Mouse (Mus musculus) CH12.LX (cell line): ENCODE data around the gene Cyth3. TPM values are rescaled to one million over a fixed set of nuclear protein-coding genes. Genes with fewer than 3 reads are reported as not detected.

Experiments
- DNase-seq: peaks from one replicate; pipeline ENCODE4 v3.0.0-alpha.2; 2013; ENCODE audit errors: extremely low read depth
- H3K27ac ChIP-seq: 2 replicates; pipeline ENCODE4 v1.5.1; 2012; ENCODE audit warnings: low read depth, mild to moderate bottlenecking, control low read depth, moderate library complexity; ENCODE audit not compliant: insufficient read depth
- H3K27me3 ChIP-seq: replicated peaks from 2 replicates; pipeline ENCODE3; 2012; ENCODE audit warnings: inconsistent platforms
- H3K36me3 ChIP-seq, 2 experiments: replicated peaks in 1 of 2; 2 replicates each; pipeline versions ENCODE3 to v1.6.1; 2012; ENCODE audit warnings: inconsistent platforms in 1 of 2, low read length in 1 of 2, mild to moderate bottlenecking in 1 of 2, mixed read lengths in 1 of 2, moderate library complexity in 1 of 2; ENCODE audit not compliant: control insufficient read depth in 1 of 2, insufficient read depth in 1 of 2
- H3K4me1 ChIP-seq, 2 experiments: 2 replicates each; pipeline ENCODE4 v1.6.1; 2012; ENCODE audit warnings: inconsistent platforms in 1 of 2, moderate library complexity in 1 of 2; ENCODE audit not compliant: insufficient read depth in 2 of 2, control insufficient read depth in 1 of 2
- H3K4me2 ChIP-seq: 2 replicates; pipeline ENCODE4 v1.6.1; 2012; ENCODE audit warnings: low read depth, mild to moderate bottlenecking, control low read depth; ENCODE audit not compliant: poor library complexity, insufficient read depth, severe bottlenecking
- H3K4me3 ChIP-seq, 3 experiments: fragments of 150-350 bp in 1 of 3; sonication (generic) in 1 of 3; replicated peaks in 1 of 3; 2 replicates each; pipeline versions ENCODE3 to v1.5.1; 2011 to 2012; ENCODE audit warnings: low read depth in 2 of 3, low read length in 2 of 3, mild to moderate bottlenecking in 2 of 3, moderate library complexity in 2 of 3, control low read depth in 1 of 3, improper control_type of control experiment in 1 of 3, inconsistent platforms in 1 of 3, mixed read lengths in 1 of 3; ENCODE audit not compliant: poor library complexity in 1 of 3
- H3K79me2 ChIP-seq: replicated peaks from 2 replicates; pipeline ENCODE4 v1.6.1; 2012; ENCODE audit warnings: mild to moderate bottlenecking, moderate library complexity; ENCODE audit not compliant: control insufficient read depth, poor library complexity, insufficient read depth, severe bottlenecking; ENCODE audit errors: extremely low read depth
- H3K9ac ChIP-seq: 2 replicates; pipeline ENCODE4 v1.6.1; 2012; ENCODE audit warnings: low read depth, mild to moderate bottlenecking, control low read depth, moderate library complexity; ENCODE audit not compliant: insufficient read depth
- H3K9me3 ChIP-seq: replicated peaks from 2 replicates; pipeline ENCODE3; 2012; ENCODE audit warnings: low read length, inconsistent platforms, mixed read lengths
- BHLHE40 ChIP-seq: IDR thresholded peaks from 2 replicates; pipeline ENCODE4 v1.6.1; 2011; ENCODE audit warnings: mild to moderate bottlenecking, low read depth, low read length, improper control_type of control experiment
- CHD1 ChIP-seq: IDR thresholded peaks from 2 replicates; pipeline ENCODE4 v1.6.1; 2012; ENCODE audit warnings: low read depth, low read length, improper control_type of control experiment, inconsistent platforms
- CHD2 ChIP-seq: IDR thresholded peaks from 2 replicates; pipeline ENCODE4 v1.6.1; 2011; ENCODE audit warnings: low read length, improper control_type of control experiment
- CTCF ChIP-seq, 2 experiments: IDR thresholded peaks in 1 of 2; conservative IDR thresholded peaks in 1 of 2; 2 replicates each; pipeline ENCODE4 v1.5.1; 2011 to 2012; ENCODE audit warnings: low read depth in 2 of 2, low read length in 2 of 2, improper control_type of control experiment in 1 of 2, inconsistent platforms in 1 of 2, mild to moderate bottlenecking in 1 of 2, moderate library complexity in 1 of 2
- E2F4 ChIP-seq: IDR thresholded peaks from 2 replicates; pipeline ENCODE4 v1.6.1; 2011; ENCODE audit warnings: low read depth, low read length, improper control_type of control experiment; ENCODE audit not compliant: insufficient replicate concordance
- ELF1 ChIP-seq: IDR thresholded peaks from 2 replicates; pipeline ENCODE4 v1.6.1; 2014; ENCODE audit warnings: low read depth, mild to moderate bottlenecking, inconsistent platforms, low read length, improper control_type of control experiment
- EP300 ChIP-seq: IDR thresholded peaks from 2 replicates; pipeline ENCODE4 v1.6.1; 2011; ENCODE audit warnings: low read length, improper control_type of control experiment
- ETS1 ChIP-seq: conservative IDR thresholded peaks from 2 replicates; pipeline ENCODE4 v1.6.1; 2012; ENCODE audit warnings: low read depth, mild to moderate bottlenecking, inconsistent platforms, low read length, improper control_type of control experiment, moderate library complexity
- GABPA ChIP-seq: IDR thresholded peaks from 2 replicates; pipeline ENCODE4 v1.6.1; 2012; ENCODE audit warnings: low read depth, low read length, improper control_type of control experiment, inconsistent platforms; ENCODE audit not compliant: insufficient replicate concordance
- HCFC1 ChIP-seq: IDR thresholded peaks from 2 replicates; pipeline ENCODE4 v1.6.1; 2012; ENCODE audit warnings: low read depth, mild to moderate bottlenecking, inconsistent platforms, low read length, improper control_type of control experiment
- IRF4 ChIP-seq: IDR thresholded peaks from 2 replicates; pipeline ENCODE4 v1.6.1; 2014; ENCODE audit warnings: low read depth, mild to moderate bottlenecking, inconsistent platforms, low read length, improper control_type of control experiment
- JUN ChIP-seq: IDR thresholded peaks from 2 replicates; pipeline ENCODE4 v1.6.1; 2011; ENCODE audit warnings: low read depth, mild to moderate bottlenecking, low read length, improper control_type of control experiment, moderate library complexity; ENCODE audit not compliant: insufficient read depth
- JUND ChIP-seq: conservative IDR thresholded peaks from 2 replicates; pipeline ENCODE4 v1.6.1; 2011; ENCODE audit warnings: low read depth, low read length, improper control_type of control experiment
- KAT2A ChIP-seq: IDR thresholded peaks from 2 replicates; pipeline ENCODE4 v1.6.1; 2012; ENCODE audit warnings: low read length, improper control_type of control experiment, inconsistent platforms; ENCODE audit not compliant: insufficient replicate concordance
- MAFK ChIP-seq: IDR thresholded peaks from 2 replicates; pipeline ENCODE4 v1.6.1; 2011; ENCODE audit warnings: low read length, improper control_type of control experiment; ENCODE audit not compliant: insufficient replicate concordance
- MAX ChIP-seq: IDR thresholded peaks from 2 replicates; pipeline ENCODE4 v1.6.1; 2011; ENCODE audit warnings: low read length, improper control_type of control experiment
- MAZ ChIP-seq: IDR thresholded peaks from 2 replicates; pipeline ENCODE4 v1.6.1; 2012; ENCODE audit warnings: low read depth, mild to moderate bottlenecking, inconsistent platforms, low read length, improper control_type of control experiment, moderate library complexity
- MEF2A ChIP-seq: IDR thresholded peaks from 2 replicates; pipeline ENCODE4 v1.6.1; 2014; ENCODE audit warnings: low read depth, mild to moderate bottlenecking, inconsistent platforms, low read length, improper control_type of control experiment, borderline replicate concordance
- MXI1 ChIP-seq: IDR thresholded peaks from 2 replicates; pipeline ENCODE4 v1.6.1; 2011; ENCODE audit warnings: mild to moderate bottlenecking, low read depth, low read length, improper control_type of control experiment
- MYC ChIP-seq: IDR thresholded peaks from 2 replicates; pipeline ENCODE4 v1.6.1; 2011; ENCODE audit warnings: low read depth, mild to moderate bottlenecking, improper control_type of control experiment, low read length
- NELFE ChIP-seq: IDR thresholded peaks from 2 replicates; pipeline ENCODE4 v1.6.1; 2011; ENCODE audit warnings: low read depth, low read length, improper control_type of control experiment
- NRF1 ChIP-seq: IDR thresholded peaks from 2 replicates; pipeline ENCODE4 v1.6.1; 2014; ENCODE audit warnings: low read depth, mild to moderate bottlenecking, inconsistent platforms, low read length, improper control_type of control experiment, moderate library complexity
- PAX5 ChIP-seq: IDR thresholded peaks from 2 replicates; pipeline ENCODE4 v1.6.1; 2012; ENCODE audit warnings: low read length, inconsistent platforms, mixed read lengths
- POLR2A ChIP-seq: IDR thresholded peaks from 2 replicates; pipeline ENCODE4 v1.6.1; 2011; ENCODE audit warnings: low read depth, mild to moderate bottlenecking, improper control_type of control experiment, low read length
- POLR2AphosphoS2 ChIP-seq: IDR thresholded peaks from 2 replicates; pipeline ENCODE4 v1.6.1; 2011; ENCODE audit warnings: low read depth, low read length, improper control_type of control experiment
- RAD21 ChIP-seq: IDR thresholded peaks from 2 replicates; pipeline ENCODE4 v1.6.1; 2011; ENCODE audit warnings: low read depth, mild to moderate bottlenecking, low read length, improper control_type of control experiment, moderate library complexity
- RCOR1 ChIP-seq: conservative IDR thresholded peaks from 2 replicates; pipeline ENCODE4 v1.6.1; 2012; ENCODE audit warnings: low read depth, mild to moderate bottlenecking, inconsistent platforms, low read length, improper control_type of control experiment
- SIN3A ChIP-seq: IDR thresholded peaks from 2 replicates; pipeline ENCODE4 v1.6.1; 2012; ENCODE audit warnings: low read length, improper control_type of control experiment, inconsistent platforms
- SMC3 ChIP-seq: IDR thresholded peaks from 2 replicates; pipeline ENCODE4 v1.6.1; 2011; ENCODE audit warnings: low read depth, low read length, improper control_type of control experiment
- TBP ChIP-seq: conservative IDR thresholded peaks from 2 replicates; pipeline ENCODE4 v1.6.1; 2011; ENCODE audit warnings: low read depth, low read length, improper control_type of control experiment
- TCF12 ChIP-seq: IDR thresholded peaks from 2 replicates; pipeline ENCODE4 v1.6.1; 2014; ENCODE audit warnings: low read depth, mild to moderate bottlenecking, inconsistent platforms, low read length, improper control_type of control experiment
- UBTF ChIP-seq: IDR thresholded peaks from 2 replicates; pipeline ENCODE4 v1.6.1; 2012; ENCODE audit warnings: low read depth, mild to moderate bottlenecking, inconsistent platforms, low read length, improper control_type of control experiment, moderate library complexity
- USF1 ChIP-seq: IDR thresholded peaks from 2 replicates; pipeline ENCODE4 v1.6.1; 2014; ENCODE audit warnings: low read depth, mild to moderate bottlenecking, inconsistent platforms, low read length, improper control_type of control experiment
- USF2 ChIP-seq: conservative IDR thresholded peaks from 2 replicates; pipeline ENCODE4 v1.6.1; 2011; ENCODE audit warnings: low read depth, low read length, improper control_type of control experiment
- ZC3H11A ChIP-seq: IDR thresholded peaks from 2 replicates; pipeline ENCODE4 v1.6.1; 2012; ENCODE audit warnings: low read depth, mild to moderate bottlenecking, inconsistent platforms, low read length, improper control_type of control experiment
- ZKSCAN1 ChIP-seq: IDR thresholded peaks from 2 replicates; pipeline ENCODE4 v1.6.1; 2012; ENCODE audit warnings: low read depth, inconsistent platforms, low read length, improper control_type of control experiment, borderline replicate concordance
- ZMIZ1 ChIP-seq: IDR thresholded peaks from 2 replicates; pipeline ENCODE4 v1.6.1; 2012; ENCODE audit warnings: low read depth, mild to moderate bottlenecking, inconsistent platforms, low read length, improper control_type of control experiment
- ZNF384 ChIP-seq: IDR thresholded peaks from 2 replicates; pipeline ENCODE4 v1.6.1; 2012; ENCODE audit warnings: low read depth, low read length, improper control_type of control experiment, inconsistent platforms
- dilution Hi-C: fragments of 300-500 bp; cut with MboI; formaldehyde crosslinking; loops from 2 replicates; pipeline ENCODE4 v1.14.3; 2020; ENCODE audit warnings: low sequenced_read_pairs; ENCODE audit not compliant: extremely low pct_unique_long_range_greater_than_20kb, extremely low pct_ligation_motif_present
- in situ Hi-C: fragments of 300-500 bp; cut with MboI; formaldehyde crosslinking; loops from 3 replicates; pipeline ENCODE4 v1.14.3; 2019; ENCODE audit warnings: low sequenced_read_pairs, low pct_ligation_motif_present, low pct_unique_long_range_greater_than_20kb, mixed read lengths
- polyA plus RNA-seq: library from polyadenylated mRNA; unstranded; fragments of >175 nt; gene quantifications from 2 replicates; pipeline ENCODE4 v1.2.1, GENCODE M21; 2012; ENCODE audit warnings: low read depth; ENCODE audit not compliant: insufficient read length
- total RNA-seq, 2 experiments: library from RNA; depleted of rRNA; stranded (reverse); fragments of 300-350 nt in 1 of 2; fragments of >200 nt in 1 of 2; gene quantifications; 2 replicates each; pipeline ENCODE4 v1.2.3; 2012 to 2014

The Cyth3 gene
- total and polyA plus RNA-seq, 3 experiments, result 3.3 to 5.4 (median 4.8) TPM

- peak; percentile 84 for DNase-seq
- TF ChIP-seq NELFE, result no peak
- no peak for TF ChIP-seq RAD21
- no peak for TF ChIP-seq MAX
- no peak for TF ChIP-seq SMC3
- TF ChIP-seq TCF12, result 0 out of 2 replicates have a peak, but pooled peaks have one; percentile 29
- no peak for TF ChIP-seq UBTF
- TF ChIP-seq KAT2A, result no peak
- no peak for TF ChIP-seq ZKSCAN1
- TF ChIP-seq NRF1, result no peak
- TF ChIP-seq CTCF (conservative IDR thresholded peaks at IDR 0.05 in 1 of 2, IDR thresholded peaks at IDR 0.05 in 1 of 2; ENCODE audit: low read depth in 2 of 2, low read length in 2 of 2), result no peak
- TF ChIP-seq IRF4, result peak; percentile 91
- TF ChIP-seq RCOR1, result no peak
- no peak for TF ChIP-seq ZC3H11A
- no peak for TF ChIP-seq ETS1
- no peak for TF ChIP-seq E2F4
- no peak for TF ChIP-seq POLR2A
- TF ChIP-seq ZMIZ1, result no peak
- no peak for TF ChIP-seq SIN3A
- no peak for TF ChIP-seq ELF1
- TF ChIP-seq HCFC1, result no peak
- no peak for TF ChIP-seq CHD2
- TF ChIP-seq TBP, result no peak
- TF ChIP-seq PAX5, result no peak
- TF ChIP-seq MEF2A, result no peak
- TF ChIP-seq BHLHE40, result peak; percentile 53
- TF ChIP-seq MXI1, result no peak
- TF ChIP-seq MAZ, result no peak
- TF ChIP-seq USF1, result no peak
- TF ChIP-seq ZNF384, result no peak
- TF ChIP-seq MYC, result 0 out of 2 replicates have a peak, but pooled peaks have one; percentile 34
- TF ChIP-seq POLR2AphosphoS2, result no peak
- peak; percentile 83 for TF ChIP-seq JUN
- TF ChIP-seq CHD1, result no peak
- TF ChIP-seq EP300, result peak; percentile 90
- peak; percentile 90 for TF ChIP-seq JUND
- TF ChIP-seq USF2, result no peak
- no peak for TF ChIP-seq MAFK
- TF ChIP-seq GABPA, result no peak
- dilution Hi-C loops, result no loop called here
Measured at GRCm38 (mm10) chr5:143579537-143580203, 42.6 kb upstream of the Cyth3 start.

More at GRCm38 (mm10) chr5:143579537-143580203, 42.6 kb upstream of the Cyth3 start:
- Histone ChIP-seq H3K27me3 (no peaks in the 10 kb centered on the region), H3K4me1 (peaks cover 10 to 26% of the 10 kb centered on the region in 2 experiments), H3K79me2 (no peaks in the 10 kb centered on the region), H3K4me3 (no peak overlapping the region), H3K4me2 (0 out of 2 replicates have a peak overlapping the region, but pooled peaks have one; percentile 27), H3K9ac (no peak overlapping the region), H3K9me3 (peaks cover 5% of the 10 kb centered on the region), H3K27ac (no peak overlapping the region), H3K36me3 (no peaks in the 10 kb centered on the region)
- in situ Hi-C loops, result no loop called here
